Mouse (Mus musculus): ENCODE results near the gene Furin.

GRCm38 (mm10) chr7:80368009-80368408, 37.2 kb downstream of the Furin start:
- TF ChIP-seq CTCF (IDR thresholded peaks at IDR 0.05; ENCODE audit: extremely low read depth, insufficient read depth, insufficient read length, insufficient replicate concordance) (no peak), POLR2A (IDR thresholded peaks at IDR 0.05; ENCODE audit: low read depth, low read length) (no peak)
